Mouse (Mus musculus) stomach, postnatal 0 days (tissue): ENCODE data around the gene Mc1r. TPM values are rescaled to one million over a fixed set of nuclear protein-coding genes. Genes with fewer than 3 reads are reported as not detected.

Experiments used
- ATAC-seq: fragments of 200-750 bp; cut with Nextera tagmentation; 2 replicates; pipeline ENCODE4 v1.8.0; 2017; ENCODE audit not compliant: low FRiP score, low TSS enrichment
- DNase-seq: peaks from one replicate; pipeline ENCODE4 v3.0.0-alpha.2; 2016; ENCODE audit warnings: low spot score
- H3K27ac ChIP-seq: fragments of 300-500 bp; sonication (generic); replicated peaks from 2 replicates; pipeline ENCODE4 v1.5.1; 2014; ENCODE audit warnings: mild to moderate bottlenecking, control low read depth
- H3K27me3 ChIP-seq: fragments of 300-500 bp; sonication (generic); 2 replicates; pipeline ENCODE4 v1.6.1; 2014; ENCODE audit warnings: low read length; ENCODE audit not compliant: control insufficient read depth, insufficient read depth
- H3K36me3 ChIP-seq: fragments of 300-500 bp; sonication (generic); 2 replicates; pipeline ENCODE4 v1.6.1; 2014; ENCODE audit warnings: low read length, mixed read lengths; ENCODE audit not compliant: control insufficient read depth, insufficient read depth
- H3K4me1 ChIP-seq: fragments of 300-500 bp; sonication (generic); replicated peaks from 2 replicates; pipeline ENCODE4 v1.6.1; 2014; ENCODE audit warnings: antibody characterized with exemption; ENCODE audit not compliant: control insufficient read depth, insufficient read depth
- H3K4me2 ChIP-seq: fragments of 300-500 bp; sonication (generic); replicated peaks from 2 replicates; pipeline ENCODE4 v1.6.1; 2014; ENCODE audit warnings: low read depth, mild to moderate bottlenecking, control low read depth, moderate library complexity
- H3K4me3 ChIP-seq: fragments of 300-500 bp; sonication (generic); 2 replicates; pipeline ENCODE4 v1.5.1; 2014; ENCODE audit warnings: low read depth, low read length, control low read depth
- H3K9ac ChIP-seq: fragments of 300-500 bp; sonication (generic); 2 replicates; pipeline ENCODE4 v1.6.1; 2014; ENCODE audit warnings: mild to moderate bottlenecking, low read length, control low read depth, mixed read lengths
- H3K9me3 ChIP-seq: fragments of 300-500 bp; sonication (generic); 2 replicates; pipeline ENCODE4 v1.6.1; 2016; ENCODE audit warnings: low read length; ENCODE audit not compliant: control insufficient read depth
- CTCF ChIP-seq: IDR thresholded peaks from 2 replicates; pipeline ENCODE4 v1.5.1; 2016; ENCODE audit warnings: antibody characterized with exemption, low read depth, mild to moderate bottlenecking, moderate library complexity
- EP300 ChIP-seq: optimal IDR thresholded peaks from 2 replicates; pipeline ENCODE3; 2016; ENCODE audit warnings: antibody characterized with exemption
- WGBS: fragments of 180-500 bp; shearing (Covaris S2); extraction: QIAGEN DNeasy Blood & Tissue Kit; methylation state at CpG from one replicate; pipeline ENCODE4 v1.1.7; 2014; 5-methylcytosine and 5-hydroxymethylcytosine counted together
- polyA plus RNA-seq: library from polyadenylated mRNA; unstranded; fragments of >200 nt; fragmentation: Nextera tagmentation; extraction: Ambion mirVana; gene quantifications from 2 replicates; pipeline ENCODE4 v1.2.1, GENCODE M21; 2015

Gene Mc1r
- polyA plus RNA-seq, 1 experiment from 2014 or later, result not detected

DNA sequence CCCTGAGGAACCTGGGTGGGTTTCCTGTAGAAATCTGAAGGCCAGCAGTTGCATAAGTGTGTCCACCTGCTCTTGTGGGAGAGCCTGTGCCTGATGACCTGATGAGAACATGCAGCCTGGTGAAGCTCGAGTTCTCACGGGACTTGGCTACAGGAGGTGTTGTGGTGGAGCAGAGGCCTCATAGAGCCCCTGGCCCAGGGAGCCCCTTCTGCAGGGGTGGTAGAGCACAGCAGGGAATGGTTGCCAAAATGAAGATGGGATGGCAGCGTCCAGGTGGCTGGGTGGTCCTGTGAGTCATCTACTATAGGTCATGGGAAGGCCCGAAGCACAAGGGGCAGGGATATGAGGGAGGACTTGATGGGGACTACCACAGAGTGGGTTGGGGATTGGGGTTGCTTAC is 25.2 kb upstream of the Mc1r start:
- no peaks in the 10 kb centered on the region for H3K9me3 ChIP-seq
- H3K27me3 ChIP-seq, result no peaks in the 10 kb centered on the region
- H3K4me1 ChIP-seq, result no peaks in the 10 kb centered on the region
- ATAC-seq (no peak), DNase-seq (no peak)
- no peak overlapping the region for H3K9ac ChIP-seq
- H3K4me2 ChIP-seq, result no peak overlapping the region
- TF ChIP-seq EP300 (no peak), CTCF (no peak)
- peaks cover 24% of the 10 kb centered on the region for H3K36me3 ChIP-seq
- no peak overlapping the region for H3K4me3 ChIP-seq
- WGBS, result 83% methylated on average over 4 of the region's 4 CpGs
- H3K27ac ChIP-seq, result no peak overlapping the region

DNA sequence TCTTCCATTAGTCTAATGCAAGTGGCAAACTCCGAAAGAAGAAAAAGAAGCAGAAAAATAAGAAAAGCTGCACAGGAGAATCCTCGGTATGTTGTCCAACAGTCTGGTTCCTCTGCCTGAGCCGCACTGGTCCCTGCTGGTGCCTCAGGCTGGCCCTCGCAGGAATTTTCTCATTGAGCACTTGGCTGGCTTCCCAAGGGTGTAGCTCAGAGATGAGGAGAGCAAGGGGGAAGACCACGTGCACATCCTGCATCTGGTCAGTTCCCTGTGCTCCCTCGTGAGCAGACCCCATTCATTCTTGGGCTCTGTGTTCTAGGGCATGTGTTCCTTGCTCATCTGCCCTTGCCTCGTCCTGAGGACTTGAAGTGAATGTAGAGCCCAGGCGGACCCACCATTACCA is 24.4 kb upstream of the Mc1r start:
- Histone ChIP-seq H3K27ac (no peak overlapping the region), H3K9me3 (no peaks in the 10 kb centered on the region), H3K9ac (no peak overlapping the region), H3K4me3 (no peak overlapping the region), H3K4me2 (no peak overlapping the region), H3K4me1 (no peaks in the 10 kb centered on the region), H3K27me3 (no peaks in the 10 kb centered on the region), H3K36me3 (peaks cover 29% of the 10 kb centered on the region)
- WGBS, result 72% methylated on average over 8 of the region's 8 CpGs
- TF ChIP-seq CTCF (no peak), EP300 (no peak)
- ATAC-seq, result no peak
- no peak for DNase-seq

DNA sequence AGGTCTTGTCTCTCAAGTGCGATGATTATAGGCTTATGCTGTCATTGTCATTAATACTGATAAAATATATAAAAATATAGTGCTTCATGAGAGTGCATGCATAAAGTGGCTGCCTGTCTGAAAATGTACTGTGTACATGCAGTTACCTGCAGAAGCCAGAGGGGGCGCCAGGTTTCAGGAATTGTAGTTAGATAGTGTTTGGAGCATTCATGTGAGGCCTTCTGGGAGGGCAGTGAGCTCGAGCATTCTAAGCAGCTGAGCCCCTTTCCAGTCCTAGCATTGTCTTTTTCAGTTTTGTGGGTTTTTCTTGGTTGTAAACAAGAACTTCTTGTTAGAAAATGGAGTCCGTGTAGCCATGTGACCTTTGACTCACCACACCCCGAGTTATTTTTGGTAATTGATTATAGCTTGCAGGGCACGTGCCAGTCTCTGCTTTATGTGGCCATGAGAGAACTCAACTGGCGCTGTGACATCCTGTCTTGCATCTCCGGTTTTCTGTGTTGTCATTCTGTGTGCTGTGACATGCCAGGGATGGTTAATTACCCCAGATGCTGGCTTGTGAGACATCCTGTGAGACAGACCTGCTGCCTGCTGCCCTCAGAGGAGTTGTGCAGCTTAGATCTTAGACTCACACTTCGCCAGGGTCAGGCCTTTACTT is 21.9 kb upstream of the Mc1r start:
- peaks cover 35% of the 10 kb centered on the region for H3K36me3 ChIP-seq
- ATAC-seq, result no peak
- H3K27me3 ChIP-seq, result no peaks in the 10 kb centered on the region
- peak; percentile 75 for TF ChIP-seq CTCF
- no peak for TF ChIP-seq EP300
- no peaks in the 10 kb centered on the region for H3K9me3 ChIP-seq
- DNase-seq, result peak; percentile 53
- no peak overlapping the region for H3K4me2 ChIP-seq
- H3K9ac ChIP-seq, result no peak overlapping the region
- no peak overlapping the region for H3K27ac ChIP-seq
- H3K4me1 ChIP-seq, result no peaks in the 10 kb centered on the region
- H3K4me3 ChIP-seq, result no peak overlapping the region
- WGBS, result 61% methylated on average over 9 of the region's 9 CpGs

DNA sequence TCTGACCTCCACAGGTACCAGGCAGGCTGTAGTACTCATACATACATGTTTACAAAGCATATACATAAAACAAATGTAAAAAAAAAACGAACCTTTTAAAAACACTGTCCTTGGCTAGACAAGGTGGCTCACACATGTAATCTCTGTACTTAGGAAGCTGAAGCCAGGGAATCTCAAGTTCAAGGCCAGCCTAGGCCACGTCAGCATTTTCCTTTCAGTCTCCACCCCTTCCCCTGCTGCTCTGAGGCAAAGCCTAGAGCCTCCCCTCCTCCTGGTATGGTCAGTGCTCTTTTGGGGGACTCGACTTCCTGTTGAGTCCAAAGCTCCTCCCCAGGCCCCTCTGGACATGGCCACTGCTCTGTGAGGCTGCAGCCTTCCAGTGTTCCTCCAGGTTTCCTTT is 19.9 kb upstream of the Mc1r start:
- no peak overlapping the region for H3K9ac ChIP-seq
- peaks cover 41% of the 10 kb centered on the region for H3K36me3 ChIP-seq
- WGBS, result 85% methylated on average over 3 of the region's 3 CpGs
- no peaks in the 10 kb centered on the region for H3K4me1 ChIP-seq
- DNase-seq (no peak), ATAC-seq (no peak)
- no peaks in the 10 kb centered on the region for H3K9me3 ChIP-seq
- H3K27ac ChIP-seq, result no peak overlapping the region
- no peaks in the 10 kb centered on the region for H3K27me3 ChIP-seq
- H3K4me3 ChIP-seq, result no peak overlapping the region
- H3K4me2 ChIP-seq, result no peak overlapping the region
- TF ChIP-seq EP300, result no peak
- no peak for TF ChIP-seq CTCF

DNA sequence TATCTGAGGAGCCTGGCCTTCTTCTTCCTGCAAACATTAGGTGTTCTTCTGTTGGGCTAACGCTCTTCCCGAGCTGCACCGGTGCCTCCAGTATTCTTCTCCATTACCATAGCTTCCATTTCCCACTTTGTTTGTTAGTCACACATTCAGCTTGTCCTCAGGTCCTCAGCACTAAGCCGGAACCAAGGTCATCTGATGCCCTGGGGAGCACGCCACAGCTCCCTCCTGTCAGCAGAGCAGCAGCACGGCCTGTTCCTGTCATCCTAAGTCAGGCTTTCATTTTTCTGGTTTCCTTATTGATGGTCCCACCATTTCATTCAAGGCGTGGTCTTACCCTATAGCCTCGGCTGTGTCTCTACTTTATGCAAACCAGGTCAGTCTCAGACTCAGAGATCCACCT is 19.1 kb upstream of the Mc1r start:
- H3K27ac ChIP-seq, result no peak overlapping the region
- WGBS, result 92% methylated on average over 8 of the region's 8 CpGs
- no peak for TF ChIP-seq EP300
- no peak for TF ChIP-seq CTCF

DNA sequence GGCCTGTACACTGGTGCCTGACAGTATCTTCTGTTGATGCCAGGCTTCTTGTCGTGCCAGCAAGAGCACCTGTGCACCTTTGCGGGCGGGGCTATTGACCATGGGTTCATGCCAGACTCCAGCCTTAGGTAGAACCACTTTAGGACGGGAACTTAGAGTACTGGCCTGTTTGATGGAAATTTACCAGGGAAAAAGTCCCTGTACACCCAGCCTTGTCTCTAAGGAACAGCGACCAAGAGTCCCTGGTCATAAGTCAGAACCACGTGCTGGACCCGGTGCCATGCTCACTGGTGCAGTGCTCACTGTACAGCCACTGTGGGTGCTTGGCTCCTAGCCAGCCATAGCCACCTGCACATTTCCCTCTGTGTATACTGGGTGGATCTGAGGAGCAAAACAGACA is 17.9 kb upstream of the Mc1r start:
- Histone ChIP-seq H3K4me1 (no peaks in the 10 kb centered on the region), H3K27me3 (no peaks in the 10 kb centered on the region), H3K9me3 (no peaks in the 10 kb centered on the region), H3K36me3 (peaks cover 33% of the 10 kb centered on the region), H3K4me2 (no peak overlapping the region), H3K4me3 (no peak overlapping the region), H3K27ac (0 out of 2 replicates have a peak overlapping the region, but pooled peaks have one; percentile 13), H3K9ac (no peak overlapping the region)
- peak; percentile 58 for DNase-seq
- 90% methylated on average over 7 of the region's 7 CpGs for WGBS
- no peak for TF ChIP-seq CTCF
- TF ChIP-seq EP300, result no peak
- ATAC-seq, result peak; percentile 47

More for the DNA sequence above, 19.1 kb upstream of the Mc1r start:
- H3K36me3 ChIP-seq, result peaks cover 35% of the 10 kb centered on the region
- H3K9me3 ChIP-seq, result no peaks in the 10 kb centered on the region
- no peak overlapping the region for H3K4me2 ChIP-seq
- H3K9ac ChIP-seq, result no peak overlapping the region
- DNase-seq (no peak), ATAC-seq (no peak)
- H3K4me1 ChIP-seq, result no peaks in the 10 kb centered on the region
- no peak overlapping the region for H3K4me3 ChIP-seq
- no peaks in the 10 kb centered on the region for H3K27me3 ChIP-seq
